Mouse (Mus musculus) hindbrain, embryonic 11.5 days (tissue): ENCODE measurements around the gene Dennd1a. TPM values are rescaled to one million over a fixed set of nuclear protein-coding genes. Genes with fewer than 3 reads are reported as not detected.

Experiments
- ATAC-seq: fragments of 200-750 bp; cut with Nextera tagmentation; 2 replicates; pipeline ENCODE4 v1.8.0; 2017; ENCODE audit warnings: mild to moderate bottlenecking, moderate TSS enrichment, moderate library complexity; ENCODE audit not compliant: low FRiP score
- DNase-seq: peaks from one replicate; pipeline ENCODE4 v3.0.0-alpha.2; 2015; ENCODE audit warnings: low spot score
- H3K27ac ChIP-seq: fragments of 300-500 bp; sonication (generic); 2 replicates; pipeline ENCODE4 v1.5.1; 2014; ENCODE audit warnings: mild to moderate bottlenecking, low read depth, low read length
- H3K27me3 ChIP-seq: fragments of 300-500 bp; sonication (generic); 2 replicates; pipeline ENCODE4 v1.6.1; 2014; ENCODE audit warnings: mild to moderate bottlenecking, low read length, moderate library complexity, mixed read lengths; ENCODE audit not compliant: control insufficient read depth, insufficient read depth
- H3K36me3 ChIP-seq: fragments of 300-500 bp; sonication (generic); 2 replicates; pipeline ENCODE4 v1.6.1; 2014; ENCODE audit warnings: mild to moderate bottlenecking, low read length, moderate library complexity, mixed read lengths; ENCODE audit not compliant: control insufficient read depth, insufficient read depth
- H3K4me1 ChIP-seq: fragments of 300-500 bp; sonication (generic); replicated peaks from 2 replicates; pipeline ENCODE4 v1.6.1; 2014; ENCODE audit warnings: low read length, mixed read lengths; ENCODE audit not compliant: control insufficient read depth, insufficient read depth
- H3K4me2 ChIP-seq: fragments of 300-500 bp; sonication (generic); replicated peaks from 2 replicates; pipeline ENCODE4 v1.6.1; 2014; ENCODE audit warnings: mild to moderate bottlenecking, low read depth, low read length
- H3K4me3 ChIP-seq: fragments of 300-500 bp; sonication (generic); 2 replicates; pipeline ENCODE4 v1.5.1; 2014; ENCODE audit warnings: low read depth, low read length
- H3K9ac ChIP-seq: fragments of 300-500 bp; sonication (generic); 2 replicates; pipeline ENCODE4 v1.6.1; 2014; ENCODE audit warnings: low read depth, low read length
- H3K9me3 ChIP-seq: fragments of 300-500 bp; sonication (generic); 2 replicates; pipeline ENCODE4 v1.6.1; 2016; ENCODE audit warnings: low read length; ENCODE audit not compliant: control insufficient read depth
- WGBS: fragments of 180-500 bp; shearing (Covaris S2); extraction: QIAGEN DNeasy Blood & Tissue Kit; methylation state at CpG from one replicate; pipeline ENCODE4 v1.1.7; 2014; 5-methylcytosine and 5-hydroxymethylcytosine counted together
- polyA plus RNA-seq: library from polyadenylated mRNA; unstranded; fragments of >200 nt; fragmentation: Nextera tagmentation; extraction: Ambion mirVana; gene quantifications from 2 replicates; pipeline ENCODE4 v1.2.1, GENCODE M21; 2014

Dennd1a gene
- polyA plus RNA-seq, 1 experiment from 2014 or later = 11.3 TPM

- Histone ChIP-seq H3K27me3 (no peaks in the 10 kb centered on the region), H3K4me1 (no peaks in the 10 kb centered on the region), H3K9ac (no peak overlapping the region), H3K4me3 (no peak overlapping the region), H3K4me2 (no peak overlapping the region), H3K36me3 (no peaks in the 10 kb centered on the region), H3K9me3 (no peaks in the 10 kb centered on the region), H3K27ac (no peak overlapping the region)
- ATAC-seq = no peak
- no peak for DNase-seq
- WGBS = 88% methylated on average over 1 of the region's 1 CpGs
Measured at GRCm38 (mm10) chr2:38131538-38131937, 155.7 kb downstream of the Dennd1a start.

GRCm38 (mm10) chr2:38129961-38130802 lies 157.0 kb downstream of the Dennd1a start:
- Histone ChIP-seq H3K36me3 (no peaks in the 10 kb centered on the region), H3K27ac (no peak overlapping the region), H3K27me3 (no peaks in the 10 kb centered on the region), H3K4me1 (no peaks in the 10 kb centered on the region), H3K9me3 (no peaks in the 10 kb centered on the region), H3K9ac (no peak overlapping the region), H3K4me2 (no peak overlapping the region), H3K4me3 (no peak overlapping the region)
- DNase-seq (no peak), ATAC-seq (no peak)
- WGBS = 76% methylated on average over 6 of the region's 6 CpGs

- H3K27me3 ChIP-seq = no peaks in the 10 kb centered on the region
- 63% methylated on average over 3 of the region's 3 CpGs for WGBS
- no peak for DNase-seq
- H3K36me3 ChIP-seq = no peaks in the 10 kb centered on the region
- no peaks in the 10 kb centered on the region for H3K9me3 ChIP-seq
- no peak overlapping the region for H3K9ac ChIP-seq
- ATAC-seq = no peak
- no peaks in the 10 kb centered on the region for H3K4me1 ChIP-seq
- no peak overlapping the region for H3K4me2 ChIP-seq
- no peak overlapping the region for H3K27ac ChIP-seq
- H3K4me3 ChIP-seq = no peak overlapping the region
Measured at GRCm38 (mm10) chr2:38126383-38126732, 160.8 kb downstream of the Dennd1a start.

GRCm38 (mm10) chr2:38125671-38126382 lies 161.4 kb downstream of the Dennd1a start:
- Histone ChIP-seq H3K9ac (no peak overlapping the region), H3K36me3 (no peaks in the 10 kb centered on the region), H3K4me3 (no peak overlapping the region), H3K4me1 (no peaks in the 10 kb centered on the region), H3K27me3 (no peaks in the 10 kb centered on the region), H3K9me3 (no peaks in the 10 kb centered on the region), H3K4me2 (no peak overlapping the region), H3K27ac (no peak overlapping the region)
- 51% methylated on average over 5 of the region's 5 CpGs for WGBS
- DNase-seq (no peak), ATAC-seq (no peak)

- H3K27me3 ChIP-seq = no peaks in the 10 kb centered on the region
- H3K4me3 ChIP-seq = no peak overlapping the region
- no peak overlapping the region for H3K4me2 ChIP-seq
- H3K36me3 ChIP-seq = no peaks in the 10 kb centered on the region
- no peaks in the 10 kb centered on the region for H3K9me3 ChIP-seq
- H3K27ac ChIP-seq = no peak overlapping the region
- 91% methylated on average over 1 of the region's 1 CpGs for WGBS
- H3K4me1 ChIP-seq = no peaks in the 10 kb centered on the region
- H3K9ac ChIP-seq = no peak overlapping the region
- no peak for DNase-seq
- no peak for ATAC-seq
Measured at GRCm38 (mm10) chr2:38124727-38125126, 162.5 kb downstream of the Dennd1a start.

DNA sequence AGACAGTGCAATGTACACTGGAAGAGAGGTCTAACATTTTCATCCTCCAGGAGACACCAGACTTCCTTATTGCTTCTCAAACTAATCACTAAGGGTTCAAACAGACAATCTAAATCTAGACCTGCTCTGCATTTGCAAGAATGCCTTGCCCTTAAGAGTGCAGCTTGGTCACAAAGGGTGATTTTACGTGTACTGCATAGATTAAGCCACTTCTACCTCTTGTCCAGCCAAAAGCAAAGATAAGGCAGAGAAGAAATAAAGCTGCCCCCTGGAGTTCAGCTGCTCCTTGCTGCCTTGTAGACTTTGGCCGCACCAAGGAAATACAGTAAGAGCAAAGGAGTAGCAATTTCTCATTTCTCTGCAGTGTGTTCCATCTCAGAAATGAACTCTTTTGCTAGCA lies 172.2 kb downstream of the Dennd1a start:
- Histone ChIP-seq H3K9me3 (no peaks in the 10 kb centered on the region), H3K4me1 (no peaks in the 10 kb centered on the region), H3K9ac (no peak overlapping the region), H3K27me3 (no peaks in the 10 kb centered on the region), H3K36me3 (no peaks in the 10 kb centered on the region), H3K4me2 (no peak overlapping the region), H3K27ac (no peak overlapping the region), H3K4me3 (no peak overlapping the region)
- ATAC-seq (no peak), DNase-seq (no peak)
- WGBS = 90% methylated on average over 2 of the region's 2 CpGs

- no peak overlapping the region for H3K9ac ChIP-seq
- H3K4me2 ChIP-seq = no peak overlapping the region
- DNase-seq (no peak), ATAC-seq (no peak)
- H3K27me3 ChIP-seq = no peaks in the 10 kb centered on the region
- H3K36me3 ChIP-seq = no peaks in the 10 kb centered on the region
- WGBS = 81% methylated on average over 5 of the region's 5 CpGs
- no peak overlapping the region for H3K4me3 ChIP-seq
- H3K4me1 ChIP-seq = no peaks in the 10 kb centered on the region
- no peak overlapping the region for H3K27ac ChIP-seq
- H3K9me3 ChIP-seq = no peaks in the 10 kb centered on the region
Measured at GRCm38 (mm10) chr2:38111655-38112351, 175.4 kb downstream of the Dennd1a start.

DNA sequence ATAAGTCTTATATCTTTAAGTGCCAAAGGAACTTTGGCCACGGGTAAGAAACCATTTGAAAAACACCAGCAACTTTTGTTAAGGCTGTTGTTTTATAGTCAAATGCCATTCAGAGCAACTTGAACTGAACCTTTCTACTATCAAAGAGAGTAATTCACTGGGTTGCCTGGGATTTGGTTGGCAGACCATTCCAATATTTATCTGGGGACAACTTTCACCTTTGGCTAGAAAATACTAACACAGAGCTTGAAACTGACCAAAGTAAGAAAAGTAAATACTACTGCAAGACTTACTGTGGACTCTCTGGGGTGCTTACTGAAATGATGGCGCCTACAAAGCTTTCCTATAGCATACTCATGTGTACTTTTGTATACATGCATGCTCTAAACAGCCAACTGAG lies 178.6 kb downstream of the Dennd1a start:
- H3K27me3 ChIP-seq = no peaks in the 10 kb centered on the region
- WGBS = 75% methylated on average over 2 of the region's 2 CpGs
- no peaks in the 10 kb centered on the region for H3K36me3 ChIP-seq
- ATAC-seq (no peak), DNase-seq (no peak)
- H3K27ac ChIP-seq = no peak overlapping the region
- no peaks in the 10 kb centered on the region for H3K4me1 ChIP-seq
- no peak overlapping the region for H3K4me3 ChIP-seq
- H3K4me2 ChIP-seq = no peak overlapping the region
- no peaks in the 10 kb centered on the region for H3K9me3 ChIP-seq
- H3K9ac ChIP-seq = no peak overlapping the region
